Mouse (Mus musculus): ENCODE measurements at regions not wholly inside any gene's neighbourhood (a gene's known extent, or its start where the extent isn't known, plus 50 kb on each side); places are given as distances from the start of the nearest gene placed in this dataset.
A peak's percentile ranks its signal among the peaks of the same experiment; 100 is the strongest.

DNA sequence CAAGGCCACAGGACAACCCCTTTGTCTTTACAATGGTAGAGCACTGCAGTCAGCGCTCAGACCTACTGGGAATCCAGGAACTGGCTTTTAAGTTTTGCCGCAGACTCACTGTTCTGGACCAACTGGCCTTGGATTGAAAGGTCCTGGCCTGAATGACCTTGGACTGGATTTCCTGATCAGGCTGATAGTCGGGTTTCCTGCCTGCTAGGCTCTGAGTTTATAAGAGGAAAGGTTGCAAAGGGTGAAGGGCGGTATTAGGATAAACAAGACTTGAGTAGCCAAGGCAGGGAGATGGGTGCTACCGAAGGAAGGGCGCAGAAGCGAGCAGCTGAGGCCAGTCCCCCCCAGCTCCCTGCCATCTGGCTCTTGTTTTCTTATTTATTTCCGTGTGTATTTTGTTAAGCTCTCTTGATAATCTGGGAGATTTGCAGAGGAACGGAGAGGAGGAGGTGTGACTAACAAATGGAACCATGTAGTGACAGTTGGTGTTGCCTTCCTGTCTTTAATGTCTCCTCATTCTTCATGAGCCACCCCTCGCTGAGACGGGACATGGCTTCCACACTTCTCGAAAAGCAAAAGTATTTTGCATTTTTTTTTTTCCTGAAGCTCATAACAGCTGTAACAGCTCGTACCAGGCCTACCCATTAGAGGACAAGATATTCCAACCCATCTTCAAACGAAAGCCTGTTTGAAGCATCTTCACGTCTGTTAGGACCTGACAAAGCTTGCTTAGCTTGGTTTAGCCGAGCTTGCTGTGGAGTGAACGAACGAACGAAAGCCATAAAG lies 158.7 kb upstream of the Nrip1 start:
- peak; percentile 93 for TF ChIP-seq GATA4 (IDR thresholded peaks at IDR 0.05; ENCODE audit: insufficient replicate concordance, low read length)

- TF ChIP-seq GATA4 (IDR thresholded peaks at IDR 0.05; ENCODE audit: insufficient replicate concordance, low read length) = no peak
Measured at GRCm38 (mm10) chr16:76530886-76531285, 157.3 kb upstream of the Nrip1 start.

- TF ChIP-seq GATA4 (IDR thresholded peaks at IDR 0.05; ENCODE audit: insufficient replicate concordance, low read length) = no peak
Measured at GRCm38 (mm10) chr16:76529613-76530012, 156.0 kb upstream of the Nrip1 start.

- TF ChIP-seq GATA4 (IDR thresholded peaks at IDR 0.05; ENCODE audit: insufficient replicate concordance, low read length) = no peak
Measured at GRCm38 (mm10) chr16:76527106-76527949, 153.7 kb upstream of the Nrip1 start.

- TF ChIP-seq GATA4 (IDR thresholded peaks at IDR 0.05; ENCODE audit: insufficient replicate concordance, low read length) = no peak
Measured at GRCm38 (mm10) chr16:76525563-76525962, 151.9 kb upstream of the Nrip1 start.

- no peak for TF ChIP-seq GATA4 (IDR thresholded peaks at IDR 0.05; ENCODE audit: insufficient replicate concordance, low read length)
Measured at GRCm38 (mm10) chr16:76524921-76525320, 151.3 kb upstream of the Nrip1 start.

- no peak for TF ChIP-seq GATA4 (IDR thresholded peaks at IDR 0.05; ENCODE audit: insufficient replicate concordance, low read length)
Measured at GRCm38 (mm10) chr16:76521142-76521541, 147.5 kb upstream of the Nrip1 start.

GRCm38 (mm10) chr16:76520643-76520993 lies 147.0 kb upstream of the Nrip1 start:
- TF ChIP-seq GATA4 (IDR thresholded peaks at IDR 0.05; ENCODE audit: insufficient replicate concordance, low read length) = no peak

GRCm38 (mm10) chr16:76519911-76520642 lies 146.4 kb upstream of the Nrip1 start:
- TF ChIP-seq GATA4 (IDR thresholded peaks at IDR 0.05; ENCODE audit: insufficient replicate concordance, low read length) = no peak

GRCm38 (mm10) chr16:76510861-76511260 lies 137.2 kb upstream of the Nrip1 start:
- TF ChIP-seq GATA4 (IDR thresholded peaks at IDR 0.05; ENCODE audit: insufficient replicate concordance, low read length) = no peak

DNA sequence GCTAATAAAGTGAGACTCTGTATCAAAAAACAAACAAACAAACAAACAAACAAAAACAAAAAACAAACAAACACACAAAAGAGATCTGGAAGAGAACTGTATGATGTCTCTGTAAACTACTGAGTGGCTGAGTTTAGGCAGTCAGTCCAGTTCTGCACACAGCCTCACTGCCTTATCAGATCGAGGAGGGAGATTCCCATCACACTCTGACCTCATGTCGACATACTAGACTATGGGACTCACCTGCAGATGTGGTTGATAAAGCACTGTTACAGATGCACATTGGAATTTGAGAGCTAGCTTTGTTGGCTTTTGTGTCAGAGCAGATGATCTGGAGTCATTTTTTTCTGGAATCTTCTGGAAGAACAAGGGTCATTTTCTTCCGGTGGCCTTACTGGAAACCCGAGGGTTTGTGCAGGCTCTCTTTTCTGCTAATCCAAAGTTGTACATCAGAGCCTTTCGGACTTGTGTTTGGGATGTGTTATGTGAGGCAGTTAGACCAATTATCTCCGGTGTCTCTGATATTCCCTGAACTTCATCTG lies 135.6 kb upstream of the Nrip1 start:
- TF ChIP-seq GATA4 (IDR thresholded peaks at IDR 0.05; ENCODE audit: insufficient replicate concordance, low read length) = no peak

GRCm38 (mm10) chr16:76507191-76507746 lies 133.6 kb upstream of the Nrip1 start:
- no peak for TF ChIP-seq GATA4 (IDR thresholded peaks at IDR 0.05; ENCODE audit: insufficient replicate concordance, low read length)

DNA sequence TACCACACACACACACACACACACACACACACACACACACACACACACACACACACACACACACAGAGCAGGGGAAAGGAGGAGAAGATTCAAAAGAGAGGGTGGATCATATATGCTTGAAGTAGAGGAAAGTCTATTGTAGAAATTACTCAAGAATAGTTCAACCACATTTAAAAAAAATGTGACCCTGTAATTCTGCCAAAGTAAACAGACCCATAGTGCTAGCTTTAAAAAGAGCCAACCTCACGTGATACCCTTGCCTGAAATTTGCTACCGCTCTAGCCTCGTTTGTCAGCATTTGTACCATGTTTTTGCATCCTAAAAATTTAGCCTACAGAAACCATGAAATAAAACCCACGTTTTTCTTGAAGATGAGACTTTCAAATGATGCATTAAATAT lies 132.6 kb upstream of the Nrip1 start:
- TF ChIP-seq GATA4 (IDR thresholded peaks at IDR 0.05; ENCODE audit: insufficient replicate concordance, low read length) = no peak

DNA sequence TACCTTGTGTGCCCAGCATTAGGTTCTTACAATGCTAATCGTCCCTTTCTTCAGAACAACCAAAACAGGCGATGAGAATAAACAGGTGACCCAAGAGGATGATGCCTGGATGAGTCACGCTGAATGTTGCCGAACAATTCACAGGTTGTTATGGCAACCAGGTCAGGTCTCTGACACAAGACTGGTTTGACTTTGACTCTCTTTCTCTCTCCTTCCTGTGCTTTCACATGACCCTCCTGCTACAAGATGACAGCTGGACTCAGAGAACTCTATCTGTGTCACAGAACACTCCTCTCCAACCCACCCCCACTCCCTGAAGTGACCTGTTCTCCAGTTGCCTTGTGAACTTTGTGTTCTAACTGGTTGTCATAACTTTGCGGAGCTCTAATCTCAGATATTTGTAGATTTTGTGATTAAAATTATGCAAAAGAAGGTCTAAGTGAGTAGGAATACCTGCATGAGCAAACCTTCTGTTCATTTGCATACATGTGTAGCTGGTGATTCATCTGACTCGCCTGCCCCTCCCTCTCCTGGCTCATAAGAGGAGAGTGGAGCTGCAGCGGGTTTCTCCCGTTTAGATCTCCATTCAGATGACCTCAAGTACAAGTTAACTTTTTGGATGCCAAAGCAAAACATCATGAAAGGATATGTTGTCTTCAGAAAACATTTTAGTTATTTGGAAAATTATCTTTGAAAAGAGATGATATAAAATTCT lies 126.2 kb upstream of the Nrip1 start:
- no peak for TF ChIP-seq GATA4 (IDR thresholded peaks at IDR 0.05; ENCODE audit: insufficient replicate concordance, low read length)

All from liver, adult (tissue).